In the genomic region with DNA sequence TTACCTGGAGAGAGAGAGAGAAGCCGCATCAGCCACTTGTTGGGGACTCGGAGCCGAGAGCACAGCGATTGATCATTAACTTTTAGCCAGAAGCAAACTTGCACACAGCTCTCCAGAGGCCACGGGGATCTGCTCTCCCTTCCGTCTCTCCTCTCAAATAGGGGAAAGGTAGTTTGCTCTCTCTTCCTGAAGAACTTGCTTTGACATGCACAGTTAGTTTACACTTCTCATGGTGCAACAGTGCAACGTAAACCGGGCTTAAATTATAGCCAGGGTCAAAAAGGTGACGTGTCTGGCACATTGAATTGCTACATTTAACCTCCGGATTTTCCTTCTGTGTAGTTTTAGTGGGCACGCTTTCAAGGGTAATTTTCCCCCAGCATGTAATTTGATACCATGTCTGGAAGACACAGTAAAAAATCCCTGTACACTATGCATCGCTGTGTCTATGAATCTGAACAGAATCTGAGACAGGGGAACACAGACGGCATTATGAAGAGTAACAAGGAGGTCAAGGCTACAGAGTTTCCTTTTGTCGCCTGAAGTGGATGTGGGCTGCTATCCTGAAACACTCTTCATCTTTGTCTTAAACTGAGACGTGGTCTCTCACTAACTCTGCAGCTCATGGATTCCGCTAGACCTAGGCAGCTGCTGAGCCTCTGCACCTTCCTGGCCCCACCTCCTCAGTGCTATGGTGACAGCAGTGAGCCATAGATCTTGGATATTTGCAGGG, we compare ENCODE assay signal across 8 mouse cellular contexts.
DNase-seq lines count a peak whose midpoint lies in the region; ATAC-seq and TF ChIP-seq lines count a peak whose summit lies in the region.

No protein-coding gene starts in this region.

- no peak for DNase-seq in heart, adult 8-10 months (ENCODE audit: low spot score)
- peak; percentile 19 for DNase-seq in lung, postnatal 36 days
- no peak for DNase-seq in right cerebral cortex, postnatal 10 days (ENCODE audit: low spot score in 2 of 2)
- DNase-seq in cerebellum, adult 2 months: no peak

- TF ChIP-seq POLR2A in cerebellum, adult 2 months (IDR thresholded peaks at IDR 0.05; ENCODE audit: borderline replicate concordance, insufficient read depth, low read length): no peak

- no peaks in the 10 kb centered on the region for H3K9me3 ChIP-seq in heart, embryonic 15.5 days (replicated peaks)
- H3K9me3 ChIP-seq in embryonic facial prominence, embryonic 12.5 days: no peaks in the 10 kb centered on the region
- H3K9me3 ChIP-seq in kidney, embryonic 15.5 days (replicated peaks): no peaks in the 10 kb centered on the region

- no peaks in the 10 kb centered on the region for H3K27me3 ChIP-seq in heart, embryonic 15.5 days
- no peaks in the 10 kb centered on the region for H3K27me3 ChIP-seq in embryonic facial prominence, embryonic 12.5 days
- no peaks in the 10 kb centered on the region for H3K27me3 ChIP-seq in kidney, embryonic 15.5 days
- no peaks in the 10 kb centered on the region for H3K27me3 ChIP-seq in cerebellum, adult 2 months (ENCODE audit: control insufficient read depth, insufficient read depth, low read length)

- H3K9ac ChIP-seq in heart, embryonic 15.5 days: no peak overlapping the region
- no peak overlapping the region for H3K9ac ChIP-seq in embryonic facial prominence, embryonic 12.5 days
- H3K9ac ChIP-seq in kidney, embryonic 15.5 days: no peak overlapping the region

- no peak for ATAC-seq in heart, embryonic 15.5 days (replicated peaks; ENCODE audit: insufficient number of reproducible peaks, insufficient read depth, low FRiP score, low read depth)
- peak; percentile 85 for ATAC-seq in embryonic facial prominence, embryonic 12.5 days (ENCODE audit: insufficient number of reproducible peaks, insufficient read depth, low FRiP score, low TSS enrichment)
- peak; percentile 91 for ATAC-seq in kidney, embryonic 15.5 days (replicated peaks; ENCODE audit: low FRiP score)
- no peak for ATAC-seq in erythroblast, adult 5-6 weeks (replicated peaks; ENCODE audit: low FRiP score, poor library complexity, severe bottlenecking)

- peak overlapping the region; percentile 45 for H3K4me2 ChIP-seq in heart, embryonic 15.5 days
- peak overlapping the region; percentile 38 for H3K4me2 ChIP-seq in embryonic facial prominence, embryonic 12.5 days (replicated peaks)
- peak overlapping the region; percentile 48 for H3K4me2 ChIP-seq in kidney, embryonic 15.5 days

- no peaks in the 10 kb centered on the region for H3K36me3 ChIP-seq in heart, embryonic 15.5 days
- no peaks in the 10 kb centered on the region for H3K36me3 ChIP-seq in embryonic facial prominence, embryonic 12.5 days
- no peaks in the 10 kb centered on the region for H3K36me3 ChIP-seq in kidney, embryonic 15.5 days

- peak overlapping the region; percentile 28; the same call in 1 of the 2 replicates for H3K27ac ChIP-seq in heart, embryonic 15.5 days
- H3K27ac ChIP-seq in embryonic facial prominence, embryonic 12.5 days: peak overlapping the region; percentile 48; the same call in 1 of the 2 replicates
- peak overlapping the region; percentile 79 for H3K27ac ChIP-seq in kidney, embryonic 15.5 days
- no peak overlapping the region for H3K27ac ChIP-seq in cerebellum, adult 2 months (ENCODE audit: insufficient read depth, low read length)

- TF ChIP-seq CTCF in cerebellum, adult 2 months (IDR thresholded peaks at IDR 0.05; ENCODE audit: borderline replicate concordance, insufficient read depth, low read depth, low read length): no peak

- peak overlapping the region; percentile 27 for H3K4me3 ChIP-seq in heart, embryonic 15.5 days
- peak overlapping the region; percentile 8; the same call in 1 of the 2 replicates for H3K4me3 ChIP-seq in embryonic facial prominence, embryonic 12.5 days
- H3K4me3 ChIP-seq in kidney, embryonic 15.5 days (replicated peaks): peak overlapping the region; percentile 27
- no peak overlapping the region for H3K4me3 ChIP-seq in cerebellum, adult 2 months (replicated peaks; ENCODE audit: insufficient read depth, low read depth, low read length)

- peaks cover 10% of the 10 kb centered on the region for H3K4me1 ChIP-seq in heart, embryonic 15.5 days (replicated peaks)
- peaks cover 14% of the 10 kb centered on the region; the same call in 1 of the 2 replicates for H3K4me1 ChIP-seq in embryonic facial prominence, embryonic 12.5 days
- peaks cover 12% of the 10 kb centered on the region for H3K4me1 ChIP-seq in kidney, embryonic 15.5 days
- no peaks in the 10 kb centered on the region for H3K4me1 ChIP-seq in cerebellum, adult 2 months (ENCODE audit: control insufficient read depth, insufficient read depth, low read length)

- WGBS in heart, embryonic 15.5 days: 37% methylated on average over 16 of the region's 16 CpGs
- 8% methylated on average over 16 of the region's 16 CpGs for WGBS in embryonic facial prominence, embryonic 12.5 days
- WGBS in kidney, embryonic 15.5 days: 6% methylated on average over 16 of the region's 16 CpGs
- 45% methylated on average over 16 of the region's 16 CpGs for WGBS in cerebellum, adult 2 months

Comparison
In these comparisons a context has a peak if more than half of its experiments do, and no peak if none do; other contexts are left out.
1. ATAC-seq: peak in embryonic facial prominence, embryonic 12.5 days (single experiment) and kidney, embryonic 15.5 days (single experiment); none in heart, embryonic 15.5 days (single experiment) and erythroblast, adult 5-6 weeks (single experiment).
2. Peak in every context shown above with its lines, with median percentiles within 50 percentile points of each other: H3K4me2 ChIP-seq.